Mouse (Mus musculus): ENCODE results near the gene Capn2. TPM values are rescaled to one million over a fixed set of nuclear protein-coding genes. Genes with fewer than 3 reads are reported as not detected.

The Capn2 gene
- polyA plus RNA-seq, 1 experiment from 2014 or later, result 126 TPM

DNA sequence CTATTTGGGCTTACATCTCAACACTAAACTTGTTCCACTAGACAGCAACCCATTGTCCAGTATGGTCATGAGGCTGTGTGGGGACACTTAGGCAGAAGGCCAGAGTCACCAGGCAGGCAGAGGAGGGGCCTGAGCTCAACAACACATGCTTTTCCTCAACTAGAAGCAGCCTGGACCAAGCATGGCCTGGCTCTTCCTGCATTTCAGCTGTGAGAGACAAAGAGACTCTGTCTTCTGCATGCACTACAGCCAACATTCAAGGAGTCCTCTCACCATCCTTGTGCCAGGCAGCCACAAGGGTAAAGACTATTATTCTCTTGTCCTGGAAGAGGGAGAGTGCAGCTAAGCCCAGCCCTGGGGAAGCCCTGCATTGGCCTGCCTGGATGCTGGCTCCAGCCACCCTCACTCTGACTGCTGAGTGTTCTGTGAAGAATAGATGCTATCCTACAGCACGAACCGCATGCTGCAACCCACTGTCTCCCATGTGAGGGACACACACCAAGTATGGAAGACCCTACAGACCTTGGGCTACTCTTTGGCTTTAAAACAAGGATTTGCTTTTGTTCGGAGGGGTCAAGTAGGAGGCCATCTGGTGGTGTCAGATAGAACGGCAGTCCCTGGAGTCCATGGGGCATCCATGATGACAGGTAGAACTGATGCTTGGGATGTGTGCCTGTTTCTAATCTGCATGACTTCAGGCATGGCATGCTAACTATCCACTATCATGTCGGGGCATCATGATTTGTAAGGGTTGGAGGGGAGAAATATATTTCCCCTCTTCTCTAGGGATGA, 42.2 kb downstream of the Capn2 start:
- ATAC-seq (replicated peaks; ENCODE audit: low FRiP score), result no peak
- Histone ChIP-seq H3K27me3 (no peaks in the 10 kb centered on the region), H3K4me2 (no peak overlapping the region), H3K4me1 (peaks cover 17% of the 10 kb centered on the region), H3K9ac (no peak overlapping the region), H3K36me3 (peaks cover 98% of the 10 kb centered on the region), H3K9me3 (replicated peaks) (no peaks in the 10 kb centered on the region), H3K27ac (no peak overlapping the region), H3K4me3 (replicated peaks) (no peak overlapping the region)
- 88% methylated on average over 5 of the region's 5 CpGs for WGBS

DNA sequence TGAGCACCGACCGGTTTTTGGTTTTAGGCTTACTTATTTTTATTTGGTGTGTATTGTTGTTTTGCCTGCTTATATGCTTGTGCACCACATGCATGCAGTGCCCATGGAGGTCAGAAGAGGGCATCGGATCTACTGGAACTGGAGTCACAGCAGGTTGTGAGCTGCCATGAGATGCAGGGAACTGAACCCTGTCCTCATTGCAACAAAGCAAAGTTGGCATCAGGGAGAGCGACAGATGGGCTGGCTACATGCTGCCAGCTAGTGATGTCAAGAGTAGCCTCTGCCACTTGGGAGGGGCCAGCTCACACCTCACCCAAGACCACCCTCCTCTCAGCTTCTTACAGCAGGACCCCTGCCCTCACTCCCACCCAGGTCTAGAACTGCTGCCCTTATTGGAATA, 51.4 kb downstream of the Capn2 start:
- no peak overlapping the region for H3K4me2 ChIP-seq
- ATAC-seq (replicated peaks; ENCODE audit: low FRiP score), result 0 out of 2 replicates have a peak, but pooled peaks have one; percentile 7

DNA sequence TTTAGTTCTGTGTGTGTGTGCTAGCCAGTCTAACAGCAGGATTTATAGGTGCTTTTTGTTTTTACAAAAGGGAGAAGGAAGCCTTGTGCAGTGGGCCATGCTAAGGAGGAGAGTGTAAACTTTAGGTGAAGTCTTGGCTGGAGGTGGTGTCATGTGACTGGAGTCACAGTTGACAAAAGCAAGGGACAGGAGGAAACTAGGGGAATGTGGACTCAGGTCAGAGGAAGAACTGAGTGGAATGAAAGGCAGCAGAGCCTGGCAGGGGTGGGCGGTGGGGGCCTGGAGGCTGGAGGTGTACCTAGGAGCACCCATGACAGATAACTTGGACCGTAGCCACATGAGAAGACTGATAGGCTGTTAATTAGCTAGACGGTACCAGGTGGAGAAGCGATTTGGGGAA, 52.1 kb downstream of the Capn2 start:
- peak; percentile 88 for ATAC-seq (replicated peaks; ENCODE audit: low FRiP score)
- H3K9ac ChIP-seq, result no peak overlapping the region
- H3K36me3 ChIP-seq, result peaks cover 52% of the 10 kb centered on the region
- H3K4me2 ChIP-seq, result 0 out of 2 replicates have a peak overlapping the region, but pooled peaks have one; percentile 22
- H3K9me3 ChIP-seq (replicated peaks), result no peaks in the 10 kb centered on the region
- peaks cover 50% of the 10 kb centered on the region for H3K4me1 ChIP-seq
- no peak overlapping the region for H3K4me3 ChIP-seq (replicated peaks)
- no peaks in the 10 kb centered on the region for H3K27me3 ChIP-seq
- peak overlapping the region; percentile 87 for H3K27ac ChIP-seq
- WGBS, result 22% methylated on average over 4 of the region's 4 CpGs

More for the DNA sequence above, 51.4 kb downstream of the Capn2 start:
- Histone ChIP-seq H3K36me3 (peaks cover 59% of the 10 kb centered on the region), H3K27me3 (no peaks in the 10 kb centered on the region), H3K27ac (peak overlapping the region; percentile 87), H3K9ac (no peak overlapping the region), H3K4me1 (peaks cover 43% of the 10 kb centered on the region), H3K9me3 (replicated peaks) (no peaks in the 10 kb centered on the region), H3K4me3 (replicated peaks) (no peak overlapping the region)
- WGBS, result 64% methylated on average over 4 of the region's 4 CpGs

DNA sequence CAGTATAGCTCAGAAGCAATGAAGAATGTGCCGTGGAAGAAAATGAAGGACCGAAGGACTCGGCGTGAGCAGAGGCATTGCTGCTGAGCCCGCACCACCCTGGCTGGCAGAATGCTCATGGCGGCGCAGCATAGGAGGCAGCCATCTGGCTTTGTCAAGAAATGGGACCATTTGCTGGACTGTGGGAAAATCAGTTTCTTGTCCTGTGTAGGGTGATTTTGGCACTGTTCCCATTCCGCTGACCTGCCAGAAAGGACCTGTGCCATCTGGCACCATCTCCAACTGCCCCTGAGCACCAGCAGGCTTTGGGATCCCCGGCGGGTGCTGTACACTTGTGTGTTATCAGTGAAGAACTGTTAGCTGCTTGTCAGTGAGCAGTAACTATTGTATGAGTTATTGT, 55.6 kb downstream of the Capn2 start:
- peaks cover 74% of the 10 kb centered on the region for H3K4me1 ChIP-seq
- no peak overlapping the region for H3K9ac ChIP-seq
- ATAC-seq (replicated peaks; ENCODE audit: low FRiP score), result no peak
- WGBS, result 69% methylated on average over 10 of the region's 10 CpGs
- peak overlapping the region; percentile 91 for H3K27ac ChIP-seq
- H3K36me3 ChIP-seq, result peaks cover 38% of the 10 kb centered on the region
- no peak overlapping the region for H3K4me3 ChIP-seq (replicated peaks)
- no peaks in the 10 kb centered on the region for H3K27me3 ChIP-seq
- no peaks in the 10 kb centered on the region for H3K9me3 ChIP-seq (replicated peaks)
- no peak overlapping the region for H3K4me2 ChIP-seq

DNA sequence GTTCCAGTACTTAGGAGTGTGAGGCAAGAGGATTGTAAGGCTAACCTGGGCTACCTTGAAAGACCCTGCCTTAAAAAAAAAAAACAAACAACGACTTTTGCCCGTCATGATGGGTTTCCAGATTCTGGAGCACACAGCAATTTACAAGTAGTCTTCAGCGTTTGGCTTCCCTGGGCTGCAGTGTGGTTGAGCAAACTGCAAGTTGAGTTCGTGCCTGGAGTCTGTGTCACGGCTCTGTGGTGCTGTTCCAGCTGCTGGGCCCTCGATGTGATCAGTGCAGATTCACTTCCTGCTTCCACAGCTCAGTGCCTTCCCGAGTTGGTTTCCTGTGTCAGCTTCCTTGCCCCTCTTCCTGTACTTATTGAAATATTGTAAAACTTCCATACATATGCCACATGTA, 56.1 kb downstream of the Capn2 start:
- ATAC-seq (replicated peaks; ENCODE audit: low FRiP score), result no peak
- Histone ChIP-seq H3K4me3 (replicated peaks) (no peak overlapping the region), H3K27me3 (no peaks in the 10 kb centered on the region), H3K27ac (peak overlapping the region; percentile 91), H3K36me3 (peaks cover 37% of the 10 kb centered on the region), H3K4me1 (peaks cover 74% of the 10 kb centered on the region), H3K4me2 (peak overlapping the region; percentile 10), H3K9me3 (replicated peaks) (no peaks in the 10 kb centered on the region), H3K9ac (no peak overlapping the region)
- WGBS, result 12% methylated on average over 7 of the region's 7 CpGs

DNA sequence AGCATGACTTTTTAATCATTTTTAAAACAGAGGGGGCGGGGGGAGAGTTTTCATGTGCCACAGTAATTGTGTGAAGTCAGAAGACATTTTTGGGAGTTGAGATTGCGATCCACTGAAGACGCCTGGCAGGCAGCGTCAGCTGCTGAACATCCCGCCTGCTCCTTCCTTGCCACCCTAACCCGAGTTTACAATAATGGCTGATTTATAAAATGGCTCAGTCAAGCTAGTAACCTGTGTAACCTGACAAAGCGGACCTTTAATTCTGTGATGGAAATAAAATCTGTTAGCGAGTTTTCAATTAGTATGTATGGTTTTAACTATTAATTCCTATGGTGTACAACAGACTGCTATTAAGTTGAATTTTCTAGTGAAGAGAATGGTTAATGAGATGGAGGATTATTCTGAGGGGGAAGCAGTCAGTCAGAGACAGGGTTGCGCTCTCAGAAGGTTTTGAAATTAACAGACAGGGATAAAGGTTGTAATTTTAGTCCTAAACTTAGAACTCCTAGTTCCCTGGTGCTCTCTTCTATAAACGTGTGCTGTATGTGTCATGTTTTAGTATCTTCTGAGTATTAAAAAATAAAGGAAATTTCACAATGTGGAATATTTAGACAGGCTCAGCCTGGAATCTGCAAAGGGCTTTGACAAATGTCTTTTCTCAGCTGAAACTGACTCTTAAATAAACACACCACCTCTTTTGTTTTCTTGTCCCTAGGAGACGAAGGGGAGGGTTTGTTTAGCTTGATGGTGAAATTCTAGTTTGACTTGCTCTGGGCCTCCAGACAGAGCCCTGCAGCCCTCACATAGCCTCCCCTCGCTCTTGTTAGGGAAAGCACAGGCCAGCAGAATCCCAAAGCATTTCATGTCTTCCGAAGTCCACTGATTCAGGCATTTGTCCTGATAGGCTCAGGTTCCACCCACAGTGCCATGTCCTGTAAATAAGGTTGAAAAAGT, 56.8 kb downstream of the Capn2 start:
- Histone ChIP-seq H3K4me1 (peaks cover 69% of the 10 kb centered on the region), H3K9ac (no peak overlapping the region), H3K9me3 (replicated peaks) (no peaks in the 10 kb centered on the region), H3K36me3 (peaks cover 43% of the 10 kb centered on the region), H3K27ac (peak overlapping the region; percentile 91), H3K27me3 (no peaks in the 10 kb centered on the region), H3K4me2 (peak overlapping the region; percentile 10), H3K4me3 (replicated peaks) (no peak overlapping the region)
- peak; percentile 44 for ATAC-seq (replicated peaks; ENCODE audit: low FRiP score)
- WGBS, result 35% methylated on average over 13 of the region's 13 CpGs

DNA sequence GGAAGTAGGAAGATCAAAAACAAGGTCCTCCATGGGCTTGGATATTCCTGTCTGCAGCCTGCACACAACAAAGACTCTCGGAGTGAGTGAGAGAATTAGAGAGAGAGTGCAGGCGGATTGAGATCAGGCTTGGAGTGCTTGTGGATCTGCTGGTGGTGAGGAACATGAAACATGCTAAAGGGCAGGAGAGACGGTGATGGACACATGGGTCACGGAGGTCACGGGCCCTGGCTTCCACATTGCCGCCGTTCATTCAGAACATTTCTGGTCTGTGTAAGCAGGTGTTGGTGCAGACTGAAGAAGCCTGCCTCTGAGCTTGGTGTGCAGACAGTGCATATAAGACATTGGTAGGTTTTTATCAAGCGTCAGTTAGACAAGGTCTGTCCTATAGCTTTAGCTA, 58.0 kb downstream of the Capn2 start:
- WGBS, result 68% methylated on average over 8 of the region's 8 CpGs
- Histone ChIP-seq H3K27me3 (no peaks in the 10 kb centered on the region), H3K4me3 (replicated peaks) (no peak overlapping the region), H3K4me1 (peaks cover 58% of the 10 kb centered on the region), H3K36me3 (peaks cover 53% of the 10 kb centered on the region), H3K9me3 (replicated peaks) (no peaks in the 10 kb centered on the region), H3K4me2 (no peak overlapping the region), H3K27ac (peak overlapping the region; percentile 91), H3K9ac (no peak overlapping the region)
- ATAC-seq (replicated peaks; ENCODE audit: low FRiP score), result no peak

DNA sequence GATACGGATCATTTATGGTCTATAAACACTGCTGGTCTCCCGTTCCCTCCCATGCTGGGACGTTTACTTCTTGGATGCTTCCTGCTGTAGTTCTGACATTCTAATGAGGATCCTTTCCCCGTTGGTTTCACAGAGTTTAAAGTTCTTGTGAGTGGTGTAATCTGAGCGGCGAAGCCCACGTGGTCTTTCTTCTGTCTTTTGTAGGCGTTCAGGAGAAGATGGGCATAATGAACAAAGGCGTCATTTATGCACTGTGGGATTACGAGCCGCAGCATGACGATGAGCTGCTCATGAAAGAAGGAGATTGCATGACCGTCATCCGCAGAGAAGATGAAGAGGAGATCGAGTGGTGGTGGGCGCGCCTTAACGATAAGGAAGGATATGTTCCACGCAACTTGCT, 58.9 kb downstream of the Capn2 start:
- H3K4me3 ChIP-seq (replicated peaks), result no peak overlapping the region
- no peak overlapping the region for H3K9ac ChIP-seq
- H3K27ac ChIP-seq, result peak overlapping the region; percentile 27; the same call in 1 of the 2 replicates
- 0 out of 2 replicates have a peak, but pooled peaks have one; percentile 5 for ATAC-seq (replicated peaks; ENCODE audit: low FRiP score)
- 0 out of 2 replicates have a peak overlapping the region, but pooled peaks have one; percentile 9 for H3K4me2 ChIP-seq
- no peaks in the 10 kb centered on the region for H3K27me3 ChIP-seq
- H3K4me1 ChIP-seq, result peaks cover 50% of the 10 kb centered on the region
- 55% methylated on average over 19 of the region's 19 CpGs for WGBS
- no peaks in the 10 kb centered on the region for H3K9me3 ChIP-seq (replicated peaks)
- H3K36me3 ChIP-seq, result peaks cover 60% of the 10 kb centered on the region

DNA sequence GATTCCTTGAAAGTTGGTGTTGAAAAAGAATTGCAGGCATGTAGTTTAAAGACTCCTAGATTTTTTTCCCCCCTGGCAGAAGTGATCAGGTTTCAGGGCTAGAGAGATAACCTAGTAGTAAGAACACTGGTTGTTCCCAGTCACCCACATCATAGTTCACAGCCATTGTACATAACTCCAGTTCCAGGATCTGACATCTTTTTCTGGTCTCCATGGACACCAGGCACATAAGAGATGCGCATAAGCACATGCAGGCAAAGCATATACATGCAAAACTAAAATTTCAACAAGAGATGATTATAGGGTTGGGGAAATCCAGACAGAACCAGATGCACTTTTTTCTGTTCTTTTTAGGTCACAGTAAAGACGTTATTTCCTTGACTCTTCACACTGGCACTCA, 62.3 kb downstream of the Capn2 start:
- Histone ChIP-seq H3K4me2 (no peak overlapping the region), H3K4me3 (replicated peaks) (no peak overlapping the region), H3K4me1 (peaks cover 28% of the 10 kb centered on the region), H3K36me3 (peaks cover 56% of the 10 kb centered on the region), H3K27ac (no peak overlapping the region), H3K9me3 (replicated peaks) (no peaks in the 10 kb centered on the region), H3K27me3 (no peaks in the 10 kb centered on the region), H3K9ac (no peak overlapping the region)
- 78% methylated on average over 2 of the region's 2 CpGs for WGBS
- ATAC-seq (replicated peaks; ENCODE audit: low FRiP score), result no peak

DNA sequence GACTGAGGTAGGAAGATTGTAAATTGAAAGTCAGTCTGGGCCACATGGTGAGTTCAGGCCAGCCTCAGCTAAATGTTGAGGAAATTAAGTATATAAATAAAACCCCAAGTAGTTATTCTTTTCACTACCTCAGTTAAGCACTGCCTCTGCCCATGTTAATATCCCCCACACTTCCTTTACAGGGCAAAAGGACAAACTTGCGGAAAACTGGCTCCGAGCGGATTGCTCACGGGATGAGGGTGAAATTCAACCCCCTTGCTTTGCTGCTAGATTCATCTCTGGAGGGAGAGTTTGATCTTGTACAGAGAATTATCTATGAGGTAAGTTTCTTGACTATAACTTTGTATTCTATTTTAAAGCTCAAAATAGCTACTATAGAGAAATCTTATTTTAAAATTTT, 64.9 kb downstream of the Capn2 start:
- peak overlapping the region; percentile 39; the same call in 1 of the 2 replicates for H3K27ac ChIP-seq
- 44% methylated on average over 4 of the region's 4 CpGs for WGBS

DNA sequence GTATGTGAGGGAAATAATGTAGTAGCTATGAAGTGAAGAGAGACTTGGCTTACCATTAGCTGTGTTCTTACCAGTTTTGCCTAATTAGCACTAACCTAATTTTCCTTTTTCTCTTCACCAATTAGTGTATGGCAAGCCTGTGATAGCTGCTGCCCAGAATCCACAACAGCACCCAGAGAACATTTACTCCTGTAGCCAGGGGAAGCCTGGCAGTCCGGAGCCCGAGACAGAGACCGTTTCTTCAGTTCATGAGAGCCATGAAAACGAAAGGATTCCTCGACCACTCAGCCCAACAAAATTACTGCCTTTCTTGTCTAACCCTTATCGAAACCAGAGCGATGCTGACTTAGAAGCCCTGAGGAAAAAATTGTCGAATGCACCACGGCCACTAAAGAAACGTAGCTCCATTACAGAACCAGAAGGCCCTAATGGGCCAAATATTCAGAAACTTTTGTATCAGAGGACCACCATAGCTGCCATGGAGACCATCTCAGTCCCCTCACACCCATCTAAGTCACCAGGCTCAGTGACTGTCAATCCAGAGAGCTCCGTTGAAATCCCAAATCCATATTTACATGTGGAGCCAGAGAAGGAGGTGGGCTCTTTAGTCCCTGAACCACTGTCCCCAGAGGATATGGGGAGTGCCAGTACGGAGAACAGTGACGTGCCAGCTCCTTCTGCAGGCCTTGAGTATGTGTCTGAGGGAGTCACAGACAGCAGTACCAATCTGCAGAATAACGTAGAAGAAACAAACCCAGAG, 69.0 kb downstream of the Capn2 start:
- Histone ChIP-seq H3K27ac (no peak overlapping the region), H3K4me2 (no peak overlapping the region), H3K9ac (no peak overlapping the region), H3K9me3 (replicated peaks) (no peaks in the 10 kb centered on the region), H3K4me3 (replicated peaks) (no peak overlapping the region), H3K36me3 (peaks cover 70% of the 10 kb centered on the region), H3K4me1 (peaks cover 6% of the 10 kb centered on the region; the same call in 1 of the 2 replicates), H3K27me3 (no peaks in the 10 kb centered on the region)
- 95% methylated on average over 14 of the region's 14 CpGs for WGBS
- no peak for ATAC-seq (replicated peaks; ENCODE audit: low FRiP score)

More for the DNA sequence above, 64.9 kb downstream of the Capn2 start:
- H3K4me1 ChIP-seq, result peaks cover 6% of the 10 kb centered on the region; the same call in 1 of the 2 replicates
- peaks cover 63% of the 10 kb centered on the region for H3K36me3 ChIP-seq
- no peaks in the 10 kb centered on the region for H3K9me3 ChIP-seq (replicated peaks)
- no peak overlapping the region for H3K4me2 ChIP-seq
- H3K9ac ChIP-seq, result no peak overlapping the region
- ATAC-seq (replicated peaks; ENCODE audit: low FRiP score), result no peak
- no peaks in the 10 kb centered on the region for H3K27me3 ChIP-seq
- no peak overlapping the region for H3K4me3 ChIP-seq (replicated peaks)
